Mouse (Mus musculus) embryo, embryonic 11.5 days (tissue): Measurements from ENCODE around the gene Igdcc3.
A peak's percentile ranks its signal among the peaks of the same experiment; 100 is the strongest.

Experiments
- DNase-seq: peaks from one replicate; pipeline ENCODE4 v3.0.0-alpha.2; 2012; ENCODE audit warnings: low read depth, low spot score

Gene Igdcc3

DNA sequence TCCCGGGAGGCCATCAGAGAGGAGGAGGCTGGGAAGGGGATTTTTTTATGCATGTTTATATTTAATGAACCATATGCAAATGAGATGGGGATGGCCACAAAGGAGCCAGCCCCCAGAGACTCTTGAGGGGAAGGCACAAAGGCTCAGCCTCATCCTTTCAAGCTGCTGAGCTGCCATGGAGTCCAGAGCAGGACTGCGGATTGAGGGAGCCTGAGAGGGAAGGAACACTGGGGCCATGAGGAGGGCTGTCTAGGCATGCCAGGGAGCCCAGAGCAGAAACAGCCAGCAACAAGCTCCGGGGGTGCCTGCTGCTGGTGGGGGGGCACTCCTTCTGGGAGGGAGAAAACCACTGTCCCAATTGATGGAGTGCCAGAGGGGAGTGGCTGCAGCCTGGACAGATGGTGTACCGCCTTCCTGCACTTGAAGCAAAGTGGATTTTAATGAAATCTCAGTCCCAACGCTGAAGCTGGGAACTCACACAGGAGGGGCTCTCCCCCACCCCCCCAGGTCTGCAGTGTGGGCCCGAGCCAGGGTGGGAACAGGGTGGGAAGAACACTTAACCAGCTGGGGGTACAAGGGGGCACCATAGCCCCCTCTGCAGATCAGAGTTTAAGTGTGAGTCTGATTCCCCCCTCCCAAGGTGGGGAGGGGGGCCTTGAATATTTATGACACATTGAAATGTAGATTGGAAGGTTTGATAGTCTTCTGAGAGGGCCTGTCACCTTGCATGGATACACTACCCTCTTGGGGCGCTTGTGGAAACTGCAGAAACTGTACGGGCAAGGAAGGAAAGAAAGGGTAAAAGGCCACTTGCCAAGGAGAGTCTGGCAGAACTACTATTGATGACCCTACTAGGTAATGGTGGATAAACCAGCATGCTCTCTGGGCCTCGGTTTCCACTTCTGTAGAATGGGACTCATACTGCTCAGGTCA lies 35.2 kb downstream of the Igdcc3 start:
- no peak for DNase-seq

DNA sequence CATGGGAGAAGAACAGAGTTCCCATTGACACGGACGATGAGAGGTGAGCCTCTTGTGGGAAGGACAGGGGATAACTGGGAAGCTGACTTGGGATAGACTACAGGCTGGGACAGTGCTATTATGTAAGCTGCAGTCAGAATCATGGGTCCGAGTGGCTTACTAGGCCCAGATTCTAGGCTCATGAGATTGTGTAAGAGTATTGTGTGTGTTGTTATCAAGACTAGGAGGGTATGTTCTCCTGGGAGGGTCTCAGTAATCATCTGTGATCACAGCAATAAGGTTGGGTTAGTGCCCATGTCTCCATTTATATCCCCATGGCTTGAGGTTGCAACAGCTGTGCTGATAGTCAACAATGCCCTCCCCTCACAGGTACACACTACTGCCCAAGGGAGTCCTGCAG lies 36.5 kb downstream of the Igdcc3 start:
- no peak for DNase-seq

DNA sequence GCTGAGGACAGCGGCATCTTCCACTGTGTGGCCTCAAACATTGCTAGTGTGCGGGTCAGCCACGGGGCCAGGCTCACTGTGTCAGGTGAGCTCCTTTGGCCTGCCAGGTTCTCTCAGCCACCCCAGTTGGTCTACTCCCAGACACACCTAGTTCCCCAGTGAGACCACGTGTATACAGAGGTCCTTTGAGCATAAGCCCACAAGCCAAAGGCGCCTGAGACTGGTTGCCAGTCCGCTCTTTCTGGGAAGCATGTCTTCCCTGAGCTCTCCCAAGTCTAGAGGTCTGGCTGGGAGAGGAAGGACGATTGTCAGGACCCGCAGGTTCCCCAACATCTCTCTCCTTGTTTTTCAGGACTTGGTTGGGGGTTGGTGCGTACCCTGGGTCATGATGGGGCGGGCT lies 36.9 kb downstream of the Igdcc3 start:
- no peak for DNase-seq

DNA sequence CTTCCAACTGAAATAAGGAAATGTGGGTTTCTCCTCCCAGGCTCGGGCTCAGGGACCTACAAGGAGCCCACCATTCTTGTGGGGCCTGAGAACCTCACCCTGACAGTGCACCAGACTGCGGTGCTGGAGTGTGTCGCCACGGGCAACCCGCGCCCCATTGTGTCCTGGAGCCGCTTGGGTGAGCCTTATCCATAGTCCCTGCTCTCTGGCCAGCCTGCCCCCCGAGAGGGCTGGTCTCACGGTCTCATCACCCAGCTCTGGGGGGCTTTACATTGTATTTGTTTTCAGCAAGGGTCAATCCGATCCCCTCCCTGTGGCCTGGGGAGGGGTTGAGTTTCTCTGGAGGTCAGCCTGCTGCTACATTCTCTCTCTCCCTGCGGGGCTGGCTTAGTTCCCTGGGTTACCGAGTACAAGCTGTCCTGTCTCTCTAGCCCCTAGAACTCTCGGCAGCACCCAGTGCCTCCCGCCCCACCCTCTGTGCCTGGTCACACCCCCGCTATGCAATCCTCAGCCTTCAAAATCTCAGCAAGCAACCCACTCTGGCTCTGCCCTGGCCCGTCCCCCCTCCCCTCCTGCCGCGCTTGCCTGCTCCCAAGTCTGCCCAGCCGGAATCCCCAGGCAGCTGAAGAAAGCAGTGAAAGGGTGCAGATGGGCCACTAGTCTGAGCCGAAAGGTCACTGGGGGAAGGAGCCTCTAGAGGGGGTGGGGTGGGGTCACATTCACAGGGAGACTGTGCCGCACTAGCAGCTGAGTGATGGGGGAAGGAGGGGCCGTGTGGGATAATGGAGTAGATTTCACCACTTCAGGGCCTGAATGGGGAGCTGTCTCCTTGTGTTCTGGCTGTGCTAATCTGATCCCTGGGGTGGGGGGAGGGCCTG lies 37.6 kb downstream of the Igdcc3 start:
- DNase-seq = no peak

DNA sequence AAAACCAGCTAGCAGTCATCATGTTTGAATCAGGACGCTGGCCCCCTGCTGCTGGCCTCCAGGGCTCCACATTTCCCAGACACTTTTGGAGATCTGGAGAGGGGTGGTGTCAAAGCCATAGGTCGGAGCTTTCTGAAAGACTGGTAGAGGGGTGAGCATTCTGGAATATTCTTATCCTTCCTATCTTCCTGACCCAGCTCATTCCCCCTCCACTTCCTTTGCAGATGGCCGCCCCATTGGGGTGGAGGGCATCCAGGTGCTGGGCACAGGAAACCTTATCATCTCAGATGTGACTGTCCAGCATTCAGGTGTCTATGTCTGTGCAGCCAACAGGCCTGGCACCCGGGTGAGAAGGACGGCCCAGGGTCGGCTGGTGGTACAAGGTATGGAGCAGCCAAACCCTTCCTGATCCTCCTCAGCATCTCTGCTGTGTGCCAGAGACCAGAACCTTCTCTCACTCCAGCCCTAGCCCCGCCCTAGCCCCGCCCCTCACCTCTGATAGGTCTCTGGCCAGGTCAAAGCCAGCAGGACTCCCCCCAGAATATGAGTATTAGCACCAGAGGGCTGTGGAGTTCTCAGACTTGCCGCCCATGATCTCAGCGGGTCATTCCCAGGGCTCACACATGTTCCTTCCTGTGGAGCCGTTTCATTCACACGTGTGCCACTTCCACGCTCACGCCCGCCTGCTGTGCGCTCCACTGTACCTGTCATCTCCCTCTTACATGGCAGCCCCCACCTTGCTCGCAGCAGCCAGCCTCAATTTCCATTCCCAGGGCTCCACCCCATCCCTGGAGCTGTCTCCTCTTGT lies 39.0 kb downstream of the Igdcc3 start:
- no peak for DNase-seq

DNA sequence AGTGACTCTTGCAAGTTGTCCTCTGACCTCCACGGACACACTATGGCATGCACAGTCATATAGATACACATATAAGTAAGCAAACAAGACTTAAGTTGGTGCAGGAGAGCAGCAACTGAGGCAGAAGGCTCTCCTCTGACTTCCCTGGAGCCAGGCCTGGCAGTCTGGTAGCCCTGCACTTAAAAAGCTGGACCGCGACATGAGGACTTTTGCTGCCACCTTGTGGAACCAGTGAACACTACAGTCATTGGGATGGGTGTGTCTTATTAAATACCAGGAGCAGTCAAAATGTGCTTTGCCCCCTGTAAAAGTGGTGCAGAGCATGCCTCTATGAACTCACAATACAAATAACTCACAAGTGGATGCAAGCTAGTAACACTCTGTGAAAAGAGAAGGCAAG lies 47.6 kb downstream of the Igdcc3 start:
- peak; percentile 89 for DNase-seq

DNA sequence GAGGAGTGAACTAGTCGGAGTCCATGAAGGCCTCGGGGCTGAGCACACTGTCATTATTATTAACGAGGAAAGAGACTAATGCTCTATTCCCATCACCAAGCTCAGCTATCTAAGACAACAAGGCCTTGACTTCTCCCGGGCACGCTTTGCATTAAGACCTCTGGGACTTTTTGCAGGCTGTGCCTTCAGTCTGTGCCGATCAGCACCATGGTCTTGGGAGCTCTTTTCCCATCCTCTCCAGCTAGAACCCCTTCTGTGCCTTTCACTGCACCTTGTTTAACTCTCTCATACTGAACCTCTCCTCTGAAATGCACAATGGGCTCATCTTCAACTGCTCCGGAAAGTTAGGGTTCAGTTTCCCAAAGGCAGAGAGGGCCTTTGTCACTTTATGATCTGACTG lies 49.3 kb downstream of the Igdcc3 start:
- DNase-seq = no peak

DNA sequence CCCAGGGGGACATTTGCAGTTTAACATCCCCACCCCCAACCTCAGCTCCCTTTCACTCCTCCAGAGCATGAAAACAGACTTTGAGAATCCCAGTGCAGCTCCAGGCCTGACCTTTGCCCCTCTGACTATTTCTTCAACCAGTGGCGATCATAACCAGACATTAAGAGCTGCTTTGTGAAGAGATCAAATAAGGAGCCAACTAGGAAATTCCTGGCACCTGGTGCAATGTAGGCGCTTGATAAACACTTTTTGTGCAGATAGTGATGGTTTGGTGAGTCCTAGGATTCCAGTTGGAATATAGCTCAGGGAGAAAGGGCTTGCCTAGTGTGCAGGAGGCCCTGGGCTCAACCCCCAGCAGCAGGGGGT lies 50.4 kb downstream of the Igdcc3 start:
- DNase-seq = no peak

DNA sequence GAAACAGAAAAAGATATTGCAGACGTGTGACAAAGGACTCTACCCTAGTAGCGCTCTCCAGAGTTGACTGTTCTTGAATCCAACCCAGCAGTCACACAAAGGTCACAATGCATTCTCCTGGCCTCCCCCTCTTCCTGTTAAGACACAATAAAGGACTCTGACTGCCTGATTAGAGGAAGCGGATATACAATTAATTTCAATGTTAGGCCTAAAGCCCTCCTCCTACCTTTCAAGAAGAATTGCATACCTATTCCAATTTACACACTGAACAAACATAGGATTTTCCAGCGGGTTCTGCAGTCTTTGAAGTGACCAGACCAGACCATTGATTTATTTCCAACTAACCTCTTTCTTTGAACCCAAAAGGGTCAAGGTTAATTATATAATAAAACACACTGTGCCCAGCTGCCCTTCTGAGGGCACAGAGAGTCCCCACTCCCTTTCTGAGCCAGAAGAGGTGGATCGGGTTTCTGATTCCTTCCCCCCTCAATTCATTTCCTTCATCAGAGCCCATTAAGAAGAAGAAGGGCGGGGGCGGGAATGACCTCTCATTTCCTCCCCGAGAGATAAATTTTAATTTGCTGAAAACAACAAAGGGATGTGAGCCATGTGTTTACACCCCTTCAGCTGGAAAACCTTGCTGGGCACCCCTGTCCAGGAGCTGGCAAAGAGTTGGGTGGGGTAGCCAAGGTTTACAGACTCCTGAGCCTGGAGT lies 50.9 kb downstream of the Igdcc3 start:
- DNase-seq = no peak

DNA sequence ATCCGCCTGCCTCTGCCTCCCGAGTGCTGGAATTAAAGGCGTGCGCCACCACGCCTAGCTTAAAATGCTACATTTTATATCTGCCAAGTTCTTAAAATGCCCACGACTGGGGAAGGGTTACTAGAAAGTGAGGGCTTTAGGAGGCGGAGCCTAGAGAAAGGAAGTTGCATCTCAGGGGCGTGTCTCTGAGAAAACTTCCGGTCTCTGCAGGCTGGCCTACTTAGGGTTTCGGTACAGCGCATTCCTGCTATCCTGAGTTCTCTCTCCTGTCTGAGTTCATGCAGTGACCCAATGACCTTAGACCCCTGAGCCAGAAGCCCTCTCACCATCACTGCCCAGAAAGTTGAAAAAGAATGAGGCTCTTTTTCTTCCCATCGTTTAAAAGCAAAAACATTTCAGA lies 52.2 kb downstream of the Igdcc3 start:
- DNase-seq = no peak

DNA sequence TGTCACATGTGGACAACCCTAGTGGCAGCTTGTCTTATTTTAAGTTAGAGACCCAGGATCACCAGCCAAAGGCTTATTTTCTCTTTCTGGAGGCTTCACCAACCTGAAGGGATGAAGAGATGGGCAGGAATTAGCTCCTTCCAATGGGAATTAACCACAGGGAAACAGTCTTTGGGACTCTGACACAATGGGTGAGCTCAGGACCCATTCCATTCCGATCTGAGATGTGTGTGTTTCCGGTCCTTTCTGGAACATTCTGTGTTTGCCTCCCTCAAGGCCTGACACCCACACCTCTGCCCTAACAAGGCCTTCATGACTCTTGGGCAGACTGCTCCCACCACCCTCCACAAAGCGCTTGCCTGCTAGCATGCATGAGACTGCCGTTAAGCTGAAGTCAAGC lies 54.1 kb downstream of the Igdcc3 start, which contains the start of gene Parp16:
Parp16 (plus strand) TSS at position 301 of the 400 bp plus-strand sequence.
- DNase-seq = no peak

DNA sequence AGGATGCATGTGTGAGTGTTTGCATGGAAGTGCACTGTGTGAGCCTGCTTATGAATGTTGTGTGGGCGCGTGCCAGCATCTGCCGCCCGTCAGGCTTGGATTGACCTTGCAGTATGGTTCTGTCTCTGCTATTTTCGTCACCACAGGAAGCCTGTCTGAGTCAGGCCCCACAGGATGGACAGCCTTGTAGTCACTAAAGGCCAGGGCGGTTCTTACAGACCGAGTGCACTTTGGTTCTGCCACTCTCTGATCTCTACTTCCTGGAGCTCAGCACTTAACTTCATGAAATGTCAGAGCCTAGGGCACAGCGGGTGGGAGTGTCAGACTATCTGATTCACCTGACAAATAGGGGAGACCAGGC lies 54.6 kb downstream of the Igdcc3 start:
- DNase-seq = no peak

DNA sequence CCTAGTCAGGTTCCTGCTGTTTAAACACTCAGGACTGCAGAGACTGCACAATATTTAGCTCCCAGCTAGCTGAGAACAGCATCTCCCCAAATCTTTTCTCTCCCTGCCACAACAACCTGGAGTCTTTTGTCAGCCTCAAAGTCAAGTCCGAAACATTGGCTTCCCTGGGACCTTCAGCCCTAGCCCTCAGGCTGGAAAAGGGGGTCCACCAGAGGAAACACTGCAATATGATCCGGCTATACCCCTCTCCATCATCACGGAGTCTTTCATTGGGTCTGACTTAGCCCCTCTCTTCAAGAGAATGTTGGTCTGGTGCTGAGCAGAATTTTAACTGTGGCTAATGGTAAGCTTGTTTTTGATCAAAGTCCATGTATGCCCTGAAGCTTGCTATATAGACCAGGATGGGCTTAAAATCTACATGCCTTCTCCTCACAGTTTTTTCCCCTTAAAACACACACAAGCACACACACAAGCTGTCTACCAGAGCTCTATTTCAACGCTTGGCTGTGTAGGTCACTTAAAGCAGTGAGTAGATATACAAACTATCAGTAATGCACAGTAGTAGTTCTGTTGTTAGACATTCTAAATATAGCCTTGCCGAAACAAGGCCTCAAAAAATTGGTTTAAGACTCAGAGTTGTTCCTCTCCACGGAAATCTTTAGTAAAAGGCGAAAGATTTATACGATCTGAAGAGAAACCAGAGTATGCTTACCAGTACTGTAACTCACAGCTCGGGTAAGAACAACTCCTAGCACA lies 55.2 kb downstream of the Igdcc3 start:
- no peak for DNase-seq

DNA sequence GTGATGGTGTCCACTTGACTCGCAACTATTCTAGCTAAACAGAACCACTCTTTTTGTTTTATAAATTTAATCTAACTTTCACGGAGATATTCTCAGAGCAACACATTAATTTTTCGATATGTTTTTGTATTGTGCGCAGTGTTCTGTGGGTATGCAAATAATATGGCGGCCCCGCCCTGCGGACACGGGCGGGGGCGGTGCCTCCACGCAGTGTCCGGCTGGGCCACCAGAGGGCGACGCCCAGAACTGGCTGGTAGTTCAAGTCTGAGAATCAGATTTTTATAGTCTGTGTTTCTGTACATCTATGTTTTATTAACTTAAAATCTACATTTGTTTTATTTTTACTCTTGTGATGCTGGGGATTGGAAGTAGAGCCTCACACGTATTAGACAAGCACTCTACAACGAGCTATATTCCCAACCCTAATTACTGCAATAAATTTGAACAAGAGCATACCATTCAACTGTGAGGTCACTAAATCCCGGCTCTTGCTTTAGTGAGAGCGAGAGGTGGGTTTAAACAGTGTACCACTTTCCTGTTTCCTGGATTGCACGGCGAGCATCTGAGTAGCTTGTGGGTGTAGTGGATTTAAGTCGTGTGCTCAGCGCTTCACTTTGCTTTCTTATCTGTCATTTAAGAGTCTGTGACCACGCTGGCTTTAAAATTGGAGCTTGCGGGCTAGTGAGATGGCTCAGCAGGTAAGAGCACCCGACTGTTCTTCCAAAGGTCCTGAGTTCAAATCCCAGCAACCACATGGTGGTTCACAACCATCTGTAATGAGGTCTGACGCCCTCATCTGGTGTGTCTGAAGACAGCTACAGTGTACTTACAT lies 56.0 kb downstream of the Igdcc3 start:
- peak; percentile 85 for DNase-seq

DNA sequence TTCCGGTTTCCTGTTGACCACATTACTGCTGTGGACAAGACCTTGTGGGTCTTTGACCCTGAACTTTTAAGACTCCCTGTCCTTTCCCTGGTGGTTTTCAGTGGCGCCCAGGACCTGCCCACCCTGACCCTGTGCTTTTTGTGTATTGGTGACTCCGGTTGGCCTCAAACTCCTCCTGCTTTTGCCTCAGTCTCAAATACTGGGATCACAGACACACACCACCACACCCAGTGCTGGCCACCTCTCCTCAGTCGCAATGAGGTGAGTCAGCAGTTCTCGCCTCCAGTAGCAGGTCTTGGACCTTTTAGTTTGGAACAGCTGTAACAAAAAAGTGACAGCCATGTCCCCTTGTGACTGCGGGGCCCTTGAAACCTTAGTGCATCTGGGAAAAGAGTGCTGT lies 56.8 kb downstream of the Igdcc3 start:
- DNase-seq = no peak

DNA sequence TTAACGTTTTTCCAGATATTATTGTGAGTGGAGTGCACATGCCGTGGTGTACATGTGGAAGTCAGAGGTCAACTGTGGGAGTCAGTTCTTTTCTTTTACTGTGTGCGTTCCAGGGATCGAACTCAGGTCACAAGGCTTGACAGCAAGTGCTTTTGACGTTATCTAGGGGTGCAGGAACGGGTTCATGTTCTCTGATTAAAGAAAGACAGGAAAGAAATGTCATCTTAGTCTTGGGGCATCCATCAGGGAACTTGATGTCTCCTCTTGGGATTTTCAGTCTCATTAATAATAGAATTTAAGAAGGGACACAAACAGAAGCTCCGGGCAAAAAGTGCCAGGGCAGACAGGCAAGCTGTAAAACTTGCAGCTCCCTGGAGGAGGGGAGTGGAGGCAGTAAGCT lies 58.7 kb downstream of the Igdcc3 start:
- DNase-seq = no peak

DNA sequence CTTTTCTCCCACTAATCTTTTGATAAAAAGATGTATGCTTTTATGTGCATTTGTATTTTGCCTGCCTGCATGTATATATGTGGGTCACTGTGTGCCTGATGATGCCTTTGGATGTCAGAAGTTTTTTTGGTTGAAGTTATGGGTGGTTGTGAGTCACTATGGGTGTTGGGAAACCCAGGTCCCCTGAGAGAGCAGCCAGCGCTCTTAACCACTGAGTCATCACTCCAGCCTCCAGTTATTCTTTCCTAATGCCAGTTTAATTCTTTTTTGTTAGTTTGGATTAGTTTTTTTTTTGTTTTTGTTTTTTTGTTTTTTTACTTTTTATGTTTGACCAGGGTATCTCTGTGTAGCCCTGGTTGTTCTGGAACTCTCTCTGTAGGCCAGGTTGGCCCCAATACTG lies 59.6 kb downstream of the Igdcc3 start:
- DNase-seq = no peak

DNA sequence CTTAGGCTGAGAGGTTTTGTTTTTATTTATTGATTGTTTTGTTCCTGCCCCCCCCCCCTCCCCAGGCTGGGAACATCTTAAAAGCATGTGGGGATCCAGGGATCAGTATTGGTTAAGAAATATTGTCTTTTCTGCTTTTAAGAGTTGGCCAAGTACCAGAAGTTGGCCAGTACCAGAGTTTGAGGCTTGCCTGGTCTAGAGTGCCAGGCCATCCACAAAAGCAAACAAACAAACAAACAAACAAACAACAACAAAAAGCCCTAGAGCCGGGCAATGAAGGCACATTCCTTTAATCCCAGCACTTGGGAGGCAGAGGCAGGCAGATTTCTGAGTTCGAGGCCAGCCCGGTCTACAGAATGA lies 60.0 kb downstream of the Igdcc3 start:
- DNase-seq = no peak

DNA sequence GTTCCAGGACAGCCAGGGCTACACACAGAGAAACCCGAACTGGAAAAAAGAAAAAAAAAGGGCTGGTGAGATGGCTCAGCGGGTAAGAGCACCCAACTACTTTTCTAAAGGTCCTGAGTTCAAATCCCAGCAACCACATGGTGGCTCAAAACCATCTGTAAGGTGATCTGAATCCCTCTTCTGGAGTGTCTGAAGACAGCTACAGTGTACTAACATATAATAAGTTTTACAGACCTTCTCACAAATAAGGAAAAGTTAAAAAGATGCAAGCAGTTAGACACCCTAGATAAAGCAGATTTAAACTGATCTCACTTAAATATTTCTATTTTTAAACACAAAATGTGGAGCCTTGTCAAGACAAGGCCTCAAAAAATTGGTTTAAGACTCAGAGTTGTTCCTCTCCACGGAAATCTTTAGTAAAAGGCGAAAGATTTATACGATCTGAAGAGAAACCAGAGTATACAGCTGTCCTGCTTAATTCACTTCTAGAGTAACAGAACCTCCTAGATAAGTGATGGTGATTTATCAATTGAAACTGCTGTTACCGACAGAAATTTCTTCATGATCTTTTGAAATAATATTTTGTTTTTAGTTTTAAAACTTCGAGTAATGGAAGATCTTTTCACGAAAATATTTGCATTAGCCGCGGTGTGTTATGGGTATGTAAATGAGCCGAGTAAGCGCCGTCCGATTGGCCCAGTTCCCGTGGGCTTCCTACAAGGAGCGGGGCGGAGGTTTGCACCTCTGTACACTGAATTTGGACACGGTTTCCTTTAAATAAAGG lies 60.6 kb downstream of the Igdcc3 start:
- peak; percentile 86 for DNase-seq
